Mouse (Mus musculus) activated CD4-positive, CD25-positive, alpha-beta regulatory T cell, adult 4 months (primary cell): Measurements from ENCODE around the gene Pik3cd. TPM values are rescaled to one million over a fixed set of nuclear protein-coding genes. Genes with fewer than 3 reads are reported as not detected.

Source experiments
- ATAC-seq: one replicate; pipeline ENCODE4 v1.8.0; 2017
- polyA plus RNA-seq, 2 experiments: library from polyadenylated mRNA; unstranded; fragments of 100-300 nt; shearing (Covaris generic); gene quantifications; one replicate each; pipeline ENCODE4 v1.2.1; 2017

Gene Pik3cd
- polyA plus RNA-seq, 2 experiments from 2014 or later: 80.6 to 129 TPM

- ATAC-seq: no peak
These were observed 17.3 kb downstream of the Pik3cd start for GRCm38 (mm10) chr4:149684841-149685623.

GRCm38 (mm10) chr4:149683875-149684274 is 18.5 kb downstream of the Pik3cd start:
- peak; percentile 20 for ATAC-seq

GRCm38 (mm10) chr4:149679056-149679770 is 23.2 kb downstream of the Pik3cd start:
- ATAC-seq: no peak

- ATAC-seq: no peak
These were observed 24.4 kb downstream of the Pik3cd start for GRCm38 (mm10) chr4:149678006-149678405.

- no peak for ATAC-seq
These were observed 26.8 kb downstream of the Pik3cd start for GRCm38 (mm10) chr4:149675378-149676261.

- no peak for ATAC-seq
These were observed 27.5 kb downstream of the Pik3cd start for GRCm38 (mm10) chr4:149674814-149675377.

GRCm38 (mm10) chr4:149672747-149673146 is 29.6 kb downstream of the Pik3cd start:
- no peak for ATAC-seq

GRCm38 (mm10) chr4:149671175-149671574 is 31.2 kb downstream of the Pik3cd start:
- ATAC-seq: no peak

- ATAC-seq: no peak
These were observed 36.7 kb downstream of the Pik3cd start for GRCm38 (mm10) chr4:149665692-149666090.

GRCm38 (mm10) chr4:149665016-149665691 is 37.2 kb downstream of the Pik3cd start:
- no peak for ATAC-seq

- peak; percentile 56 for ATAC-seq
These were observed 38.4 kb downstream of the Pik3cd start for GRCm38 (mm10) chr4:149663849-149664503.

GRCm38 (mm10) chr4:149661967-149662589 is 40.3 kb downstream of the Pik3cd start:
- no peak for ATAC-seq

- ATAC-seq: no peak
These were observed 41.8 kb downstream of the Pik3cd start for GRCm38 (mm10) chr4:149660598-149660997.

- no peak for ATAC-seq
These were observed 42.8 kb downstream of the Pik3cd start for GRCm38 (mm10) chr4:149659495-149660116.

GRCm38 (mm10) chr4:149657858-149658416 is 44.4 kb downstream of the Pik3cd start:
- peak; percentile 95 for ATAC-seq

- ATAC-seq: no peak
These were observed 48.1 kb downstream of the Pik3cd start for GRCm38 (mm10) chr4:149654232-149654631.

- ATAC-seq: no peak
These were observed 51.7 kb downstream of the Pik3cd start for GRCm38 (mm10) chr4:149650493-149651193.

- ATAC-seq: peak; percentile 57
These were observed 54.2 kb downstream of the Pik3cd start for GRCm38 (mm10) chr4:149648031-149648805.

- no peak for ATAC-seq
These were observed 56.6 kb downstream of the Pik3cd start for GRCm38 (mm10) chr4:149645761-149646160.
